ENCODE assay signal across 12 mouse cellular contexts in genomic region chr6:72359891-72360598, GRCm38 (mm10). TPM values are rescaled to one million over a fixed set of nuclear protein-coding genes. Genes with fewer than 3 reads are reported as not detected.
A peak's percentile ranks its signal among the peaks of the same experiment; 100 is the strongest.
DNase-seq lines count a peak whose midpoint lies in the region; ATAC-seq and TF ChIP-seq lines count a peak whose summit lies in the region.
"Had no signal": no experiment of that assay in that cellular context is flagged by ENCODE, and none has a peak within 500 bp of the region (broad histone marks: within the 10 kb centered on the region; RNA-seq: fewer than 3 reads in every experiment).

No protein-coding gene starts in this region.

- 72% methylated on average over 11 of the region's 11 CpGs for WGBS in kidney, embryonic 14.5 days
- WGBS in liver, embryonic 13.5 days (ENCODE audit: insufficient replicate concordance): 78% methylated on average over 11 of the region's 11 CpGs
- WGBS in forebrain, embryonic 16.5 days: 82% methylated on average over 11 of the region's 11 CpGs

- H3K27ac ChIP-seq in kidney, embryonic 14.5 days (ENCODE audit: low read depth, low read length): no peak overlapping the region
- no peak overlapping the region for H3K27ac ChIP-seq in ES-E14 (ENCODE audit: insufficient read depth, low read depth, low read length, poor library complexity, severe bottlenecking)
- peak overlapping the region; percentile 89; the same call in 1 of the 2 replicates for H3K27ac ChIP-seq in liver, embryonic 13.5 days
- H3K27ac ChIP-seq in forebrain, embryonic 16.5 days (ENCODE audit: low read length): no peak overlapping the region
- H3K27ac ChIP-seq: forebrain, embryonic 15.5 days; heart, embryonic 15.5 days had no signal

- peaks cover 20% of the 10 kb centered on the region for H3K4me1 ChIP-seq in kidney, embryonic 14.5 days (ENCODE audit: control insufficient read depth, insufficient read depth, low read length)
- peaks cover 0 to 2% of the 10 kb centered on the region in 2 experiments; a peak in 2 of 4 replicates for H3K4me1 ChIP-seq in ES-E14 (ENCODE audit: control insufficient read depth in 2 of 2, insufficient read depth in 2 of 2, low read length in 2 of 2, poor library complexity in 1 of 2)
- peaks cover 76% of the 10 kb centered on the region for H3K4me1 ChIP-seq in liver, embryonic 13.5 days (replicated peaks)
- peaks cover 32% of the 10 kb centered on the region for H3K4me1 ChIP-seq in forebrain, embryonic 16.5 days (replicated peaks; ENCODE audit: control insufficient read depth, insufficient read depth, low read length)

- ATAC-seq in kidney, embryonic 14.5 days (ENCODE audit: low FRiP score, low TSS enrichment): no peak
- ATAC-seq in liver, embryonic 13.5 days (ENCODE audit: low read depth): no peak
- ATAC-seq in forebrain, embryonic 16.5 days: no peak
- ATAC-seq: forebrain, embryonic 15.5 days had no signal

- in situ Hi-C loops in ES-E14 (cut with MboI; ENCODE audit: low sequenced_read_pairs in 2 of 2, unreplicated experiment in 2 of 2): no loop called here

- no peak overlapping the region for H3K4me3 ChIP-seq in kidney, embryonic 14.5 days (ENCODE audit: low read length)
- no peak overlapping the region for H3K4me3 ChIP-seq in ES-E14 (ENCODE audit: insufficient read depth in 1 of 2, low read depth in 1 of 2, low read length in 2 of 2, poor library complexity in 1 of 2, severe bottlenecking in 1 of 2)
- H3K4me3 ChIP-seq in liver, embryonic 13.5 days (replicated peaks): peak overlapping the region; percentile 80; the same call in 1 of the 2 replicates
- no peak overlapping the region for H3K4me3 ChIP-seq in forebrain, embryonic 16.5 days (replicated peaks; ENCODE audit: low read length)
- H3K4me3 ChIP-seq: forebrain, embryonic 15.5 days had no signal

- peaks cover 28% of the 10 kb centered on the region for H3K36me3 ChIP-seq in kidney, embryonic 14.5 days (ENCODE audit: control insufficient read depth, insufficient read depth, low read length)
- peaks cover 14% of the 10 kb centered on the region for H3K36me3 ChIP-seq in ES-E14 (ENCODE audit: control insufficient read depth, insufficient read depth, low read length, poor library complexity, severe bottlenecking)
- peaks cover 35% of the 10 kb centered on the region for H3K36me3 ChIP-seq in liver, embryonic 13.5 days
- H3K36me3 ChIP-seq in forebrain, embryonic 16.5 days (ENCODE audit: control insufficient read depth, insufficient read depth): peaks cover 11% of the 10 kb centered on the region; the same call in 1 of the 2 replicates

- no peak overlapping the region for H3K9ac ChIP-seq in kidney, embryonic 14.5 days (ENCODE audit: low read depth, low read length)
- 0 out of 2 replicates have a peak overlapping the region, but pooled peaks have one; percentile 32 for H3K9ac ChIP-seq in ES-E14 (ENCODE audit: insufficient read depth, low read depth, low read length, poor library complexity, severe bottlenecking)
- peak overlapping the region; percentile 83; the same call in 1 of the 2 replicates for H3K9ac ChIP-seq in liver, embryonic 13.5 days
- no peak overlapping the region for H3K9ac ChIP-seq in forebrain, embryonic 16.5 days (replicated peaks; ENCODE audit: low read depth, low read length)
- H3K9ac ChIP-seq: forebrain, embryonic 15.5 days; heart, embryonic 15.5 days had no signal

- peak; percentile 52 to 80 for DNase-seq in adrenal gland, adult (ENCODE audit: inconsistent age in 2 of 2, low spot score in 1 of 2)
- DNase-seq in adrenal gland, postnatal 25 days: no peak
- DNase-seq in kidney, adult 8-10 months: peak; percentile 67 to 77
- no peak for DNase-seq in ES-E14 (ENCODE audit: low read depth, low spot score)
- no peak for DNase-seq in liver, embryonic 13.5 days
- no peak for DNase-seq in gastrocnemius, adult 18-20 months (ENCODE audit: low spot score)
- DNase-seq: lung, postnatal 10 days had no signal

- no peaks in the 10 kb centered on the region for H3K9me3 ChIP-seq in kidney, embryonic 14.5 days (ENCODE audit: control insufficient read depth, low read length)
- H3K9me3 ChIP-seq in ES-E14 (ENCODE audit: control insufficient read depth, insufficient read depth, low read depth, low read length): no peaks in the 10 kb centered on the region
- no peaks in the 10 kb centered on the region for H3K9me3 ChIP-seq in liver, embryonic 13.5 days (replicated peaks)
- H3K9me3 ChIP-seq in forebrain, embryonic 16.5 days (ENCODE audit: control insufficient read depth, low read length): no peaks in the 10 kb centered on the region
- H3K9me3 ChIP-seq: forebrain, embryonic 15.5 days; heart, embryonic 15.5 days had no signal

- no peaks in the 10 kb centered on the region for H3K27me3 ChIP-seq in kidney, embryonic 14.5 days (ENCODE audit: control insufficient read depth, insufficient read depth, low read length)
- peaks cover 25% of the 10 kb centered on the region for H3K27me3 ChIP-seq in liver, embryonic 13.5 days
- no peaks in the 10 kb centered on the region for H3K27me3 ChIP-seq in forebrain, embryonic 16.5 days (replicated peaks; ENCODE audit: control insufficient read depth, insufficient read depth, low read length)
- H3K27me3 ChIP-seq: forebrain, embryonic 15.5 days; heart, embryonic 15.5 days had no signal

- H3K4me2 ChIP-seq in kidney, embryonic 14.5 days (replicated peaks; ENCODE audit: low read depth, low read length): no peak overlapping the region
- peak overlapping the region; percentile 77 for H3K4me2 ChIP-seq in liver, embryonic 13.5 days
- no peak overlapping the region for H3K4me2 ChIP-seq in forebrain, embryonic 16.5 days (ENCODE audit: low read length)
- H3K4me2 ChIP-seq: forebrain, embryonic 15.5 days had no signal

TF ChIP-seq in ES-E14, 5 proteins besides CTCF, POLR2A, EP300 and RAD21:
- TF ChIP-seq HCFC1 (IDR thresholded peaks at IDR 0.05; ENCODE audit: borderline replicate concordance, insufficient read depth, low read length): no peak
- no peak for TF ChIP-seq CHD2 (IDR thresholded peaks at IDR 0.05; ENCODE audit: low read depth, low read length)
- no peak for TF ChIP-seq MAFK (IDR thresholded peaks at IDR 0.05; ENCODE audit: insufficient read depth, low read depth, low read length)
- TF ChIP-seq ZNF384 (IDR thresholded peaks at IDR 0.05; ENCODE audit: low read depth, low read length): no peak
- TF ChIP-seq ZC3H11A (IDR thresholded peaks at IDR 0.05; ENCODE audit: borderline replicate concordance, low read depth, low read length): no peak
TF ChIP-seq in ES-E14: peak in this region for 0.

RNA-seq across cellular contexts. Expression of gene Tmem150a, which starts 4.8 kb away (rescaled TPM):
- 20.7 and 23.2 TPM in 2 replicates for total RNA-seq in adrenal gland, postnatal 25 days (2021)
- polyA plus RNA-seq in kidney, embryonic 14.5 days (2014; fragmentation: Nextera tagmentation; extraction: Ambion mirVana): 18.3 and 18.7 TPM in 2 replicates
- 21.2 and 26.1 TPM in 2 replicates for total RNA-seq in ES-E14 (2012; rRNA removed)
- polyA plus RNA-seq in liver, embryonic 13.5 days (2015; fragmentation: Nextera tagmentation; extraction: Ambion mirVana): 32.5 and 37.9 TPM in 2 replicates
- 17.9 and 21.0 TPM in 2 replicates for polyA plus RNA-seq in forebrain, embryonic 16.5 days (2015; fragmentation: Nextera tagmentation; extraction: Ambion mirVana)
- total RNA-seq in gastrocnemius, adult 18-20 months (2021): 10 to 100 TPM; 22.4 to 24.2 TPM
- total RNA-seq: common myeloid progenitor, adult 5-6 weeks had no signal

RNA-seq across cellular contexts. Expression of gene Rnf181, which starts 6.7 kb away (rescaled TPM):
- 368 and 473 TPM in 2 replicates for total RNA-seq in adrenal gland, postnatal 25 days (2021)
- polyA plus RNA-seq in kidney, embryonic 14.5 days (2014; fragmentation: Nextera tagmentation; extraction: Ambion mirVana): 103 and 106 TPM in 2 replicates
- 57.2 and 62.0 TPM in 2 replicates for total RNA-seq in ES-E14 (2012; rRNA removed)
- polyA plus RNA-seq in liver, embryonic 13.5 days (2015; fragmentation: Nextera tagmentation; extraction: Ambion mirVana): 76.9 and 82.6 TPM in 2 replicates
- polyA plus RNA-seq in forebrain, embryonic 16.5 days (2015; fragmentation: Nextera tagmentation; extraction: Ambion mirVana): 127 and 139 TPM in 2 replicates
- 10 to 100 TPM; 27.0 to 27.6 TPM for total RNA-seq in gastrocnemius, adult 18-20 months (2021)

RNA-seq across cellular contexts. Expression of gene 0610030E20Rik, which starts 12.9 kb away (rescaled TPM):
- 35.5 and 38.8 TPM in 2 replicates for total RNA-seq in adrenal gland, postnatal 25 days (2021)
- polyA plus RNA-seq in kidney, embryonic 14.5 days (2014; fragmentation: Nextera tagmentation; extraction: Ambion mirVana): 26.7 and 29.8 TPM in 2 replicates
- 7.7 TPM in 2 replicates for total RNA-seq in ES-E14 (2012; rRNA removed)
- 14.5 and 17.7 TPM in 2 replicates for polyA plus RNA-seq in liver, embryonic 13.5 days (2015; fragmentation: Nextera tagmentation; extraction: Ambion mirVana)
- polyA plus RNA-seq in forebrain, embryonic 16.5 days (2015; fragmentation: Nextera tagmentation; extraction: Ambion mirVana): 19.7 and 20.9 TPM in 2 replicates
- 1 to 10 TPM; 7.2 to 8.0 TPM for total RNA-seq in gastrocnemius, adult 18-20 months (2021)

RNA-seq across cellular contexts. Expression of gene Usp39, which starts 15.1 kb away (rescaled TPM):
- 29.2 and 30.1 TPM in 2 replicates for total RNA-seq in adrenal gland, postnatal 25 days (2021)
- polyA plus RNA-seq in kidney, embryonic 14.5 days (2014; fragmentation: Nextera tagmentation; extraction: Ambion mirVana): 51.3 and 69.1 TPM in 2 replicates
- total RNA-seq in ES-E14 (2012; rRNA removed): 62.6 and 76.9 TPM in 2 replicates
- polyA plus RNA-seq in liver, embryonic 13.5 days (2015; fragmentation: Nextera tagmentation; extraction: Ambion mirVana): 52.6 and 60.6 TPM in 2 replicates
- 48.5 and 51.5 TPM in 2 replicates for polyA plus RNA-seq in forebrain, embryonic 16.5 days (2015; fragmentation: Nextera tagmentation; extraction: Ambion mirVana)
- total RNA-seq in gastrocnemius, adult 18-20 months (2021): 10 to 100 TPM; 17.9 to 20.2 TPM

RNA-seq across cellular contexts. Expression of gene Vamp5, which starts 20.2 kb away (rescaled TPM):
- 35.2 and 51.8 TPM in 2 replicates for total RNA-seq in adrenal gland, postnatal 25 days (2021)
- polyA plus RNA-seq in kidney, embryonic 14.5 days (2014; fragmentation: Nextera tagmentation; extraction: Ambion mirVana): 32.1 and 38.4 TPM in 2 replicates
- total RNA-seq in ES-E14 (2012; rRNA removed): 1.0 and 1.2 TPM in 2 replicates
- polyA plus RNA-seq in liver, embryonic 13.5 days (2015; fragmentation: Nextera tagmentation; extraction: Ambion mirVana): 99.0 and 99.7 TPM in 2 replicates
- polyA plus RNA-seq in forebrain, embryonic 16.5 days (2015; fragmentation: Nextera tagmentation; extraction: Ambion mirVana): 10.5 and 12.6 TPM in 2 replicates
- 100 to 1,000 TPM; 107 to 121 TPM for total RNA-seq in gastrocnemius, adult 18-20 months (2021)

Comparison
In these comparisons a context has a peak if more than half of its experiments do, and no peak if none do; other contexts are left out.
1. DNase-seq: peak in adrenal gland, adult (2 of 2) and kidney, adult 8-10 months (2 of 2); none in adrenal gland, postnatal 25 days (single experiment), ES-E14 (single experiment), liver, embryonic 13.5 days (single experiment) and gastrocnemius, adult 18-20 months (single experiment).
2. H3K9ac ChIP-seq: peak in ES-E14 (single experiment) and liver, embryonic 13.5 days (single experiment); none in kidney, embryonic 14.5 days (single experiment) and forebrain, embryonic 16.5 days (single experiment).